Mouse (Mus musculus): ENCODE measurements around the gene Nhp2.

DNA sequence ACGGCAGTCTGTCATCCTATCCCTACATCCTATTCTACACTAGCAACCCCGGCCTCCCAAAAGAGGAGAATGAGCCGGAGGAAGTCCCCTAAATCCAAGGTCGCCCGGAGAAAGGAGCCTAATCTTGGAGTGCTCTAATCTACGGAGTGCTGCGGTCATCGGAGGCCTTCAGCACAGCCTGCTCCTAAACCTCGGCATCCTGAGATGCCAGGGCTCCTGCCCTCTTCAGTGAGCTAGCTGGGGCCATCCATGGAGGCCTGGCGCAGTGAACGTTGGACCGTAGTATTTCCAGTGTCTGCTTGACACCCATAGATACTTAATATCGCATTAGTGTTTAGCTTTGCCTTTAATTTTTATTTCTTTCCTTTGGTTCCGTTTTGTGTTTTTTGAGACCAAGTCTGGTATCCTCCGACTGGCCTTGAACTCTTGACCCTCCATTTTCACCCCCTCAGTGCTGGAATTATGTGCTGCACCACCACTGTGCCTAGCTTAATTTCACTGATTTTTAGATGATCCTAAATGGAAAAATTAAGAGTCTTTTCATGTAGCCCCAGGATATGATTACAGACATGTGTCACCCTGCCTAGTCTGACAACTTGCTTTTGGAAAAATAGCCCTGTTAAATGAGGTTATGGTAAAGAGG lies 12.3 kb upstream of the Nhp2 start:
- TF ChIP-seq CTCF (IDR thresholded peaks at IDR 0.05; ENCODE audit: extremely low read depth, insufficient read depth, low read length) (no peak), POLR2A (IDR thresholded peaks at IDR 0.05; ENCODE audit: extremely low read depth, insufficient read depth, low read length) (no peak)
